Mouse (Mus musculus) frontal cortex, postnatal 10 days (tissue): ENCODE results near the gene Mog.

Experiments used
- DNase-seq, 2 experiments: peaks; one replicate each; pipeline ENCODE4 v3.0.0; 2022; ENCODE audit warnings: low spot score in 2 of 2, mixed read lengths in 1 of 2

Mog gene

DNA sequence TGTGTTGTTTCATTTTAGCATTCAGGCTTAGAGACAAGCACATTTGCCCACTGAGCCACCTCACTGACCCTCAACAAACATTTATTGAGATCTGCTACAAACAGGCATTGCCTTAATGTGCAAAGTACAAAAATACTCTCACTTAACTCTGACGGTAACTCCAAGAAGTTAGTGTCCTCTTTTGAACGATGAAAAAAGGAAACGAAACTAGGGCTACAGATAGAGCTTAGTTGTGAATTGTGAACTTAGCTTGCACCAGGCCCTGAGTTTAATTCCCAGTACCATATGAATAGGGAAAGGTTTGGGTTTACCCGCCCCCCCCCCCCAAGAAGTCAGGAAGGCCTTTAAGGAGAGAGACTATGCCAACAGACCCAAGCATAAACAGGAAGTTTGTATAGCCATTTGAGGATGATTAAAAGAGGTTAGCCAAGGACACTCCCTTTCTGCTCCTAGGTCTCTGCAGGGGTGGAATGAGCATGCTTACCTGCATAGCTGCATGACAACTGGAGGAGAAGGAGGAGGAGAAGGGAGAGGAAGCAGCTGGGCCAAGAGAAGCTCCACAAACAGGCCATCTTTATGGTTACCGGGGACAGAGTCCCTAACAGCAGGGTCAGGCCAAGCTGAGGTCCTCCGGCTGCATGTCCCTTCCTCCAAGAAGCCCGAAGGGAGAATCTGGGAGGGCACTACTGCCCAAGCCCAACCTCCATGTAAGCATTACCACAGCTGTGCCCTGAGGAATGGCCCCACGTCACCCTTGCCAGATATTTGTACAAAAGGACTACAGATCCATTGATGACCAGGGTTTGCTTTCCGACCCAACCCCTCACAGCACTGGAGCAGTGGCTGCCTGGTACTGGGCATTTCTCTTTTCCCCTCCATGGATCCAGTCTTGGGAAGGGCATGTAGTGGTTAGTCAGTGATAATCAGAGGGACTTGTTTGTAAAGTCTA is at the start of gene Mog:
Mog (minus strand) TSS at position 771 of the 949 bp plus-strand sequence.
- DNase-seq, result no peak

DNA sequence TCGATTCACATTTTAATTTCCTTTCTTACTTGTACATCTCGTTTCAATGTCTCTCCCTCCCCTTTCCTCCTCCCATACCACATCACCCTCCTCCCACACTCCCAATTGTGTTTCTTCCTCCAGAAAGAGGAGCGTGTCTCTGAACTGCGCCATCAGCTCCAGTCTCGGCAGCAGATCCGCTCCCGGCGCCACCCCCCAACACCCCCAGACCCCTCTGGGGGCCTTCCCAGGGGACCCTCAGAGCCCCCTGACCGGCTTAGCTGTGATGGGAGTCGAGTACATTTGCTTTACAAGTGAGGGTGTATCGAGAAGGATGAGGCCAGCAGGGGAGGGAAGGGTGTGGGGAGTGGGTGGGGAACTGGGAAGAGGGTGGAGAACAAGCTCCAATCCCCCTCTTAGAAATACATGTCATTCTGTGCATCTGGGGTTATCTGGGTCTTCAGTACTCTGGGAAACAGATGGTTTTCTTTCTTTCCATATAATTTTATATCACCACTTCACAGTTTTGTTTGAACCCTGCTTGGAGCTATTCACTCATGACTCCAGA is 49.6 kb upstream of the Mog start:
- peak; percentile 14 to 25 for DNase-seq

- peak in 1 of 2 experiments; percentile 7 for DNase-seq
Observed at GRCm38 (mm10) chr17:37072080-37072729, 49.0 kb upstream of the Mog start.

- DNase-seq, result peak; percentile 4 to 5
Observed at GRCm38 (mm10) chr17:37070121-37070520, 46.9 kb upstream of the Mog start.

DNA sequence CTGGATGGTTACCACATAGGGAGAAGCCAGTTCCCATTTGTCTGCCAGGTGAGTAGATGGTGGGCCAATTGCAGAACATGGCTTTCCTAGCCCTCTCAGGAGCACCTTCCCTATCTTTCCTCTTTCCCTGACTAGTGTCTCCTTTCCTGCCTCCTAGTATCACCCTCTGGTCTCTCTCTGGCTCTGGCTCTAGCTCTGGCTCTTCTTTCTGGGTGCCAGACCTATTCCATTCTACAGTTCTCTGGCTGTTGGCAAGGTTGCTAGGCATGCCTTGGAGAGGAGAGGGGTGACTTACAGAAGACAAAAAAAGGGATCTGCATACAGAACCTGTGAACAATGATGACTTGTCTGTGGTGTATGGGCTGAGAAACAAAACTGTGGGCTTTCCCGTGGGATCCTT is 44.7 kb upstream of the Mog start:
- no peak for DNase-seq

DNA sequence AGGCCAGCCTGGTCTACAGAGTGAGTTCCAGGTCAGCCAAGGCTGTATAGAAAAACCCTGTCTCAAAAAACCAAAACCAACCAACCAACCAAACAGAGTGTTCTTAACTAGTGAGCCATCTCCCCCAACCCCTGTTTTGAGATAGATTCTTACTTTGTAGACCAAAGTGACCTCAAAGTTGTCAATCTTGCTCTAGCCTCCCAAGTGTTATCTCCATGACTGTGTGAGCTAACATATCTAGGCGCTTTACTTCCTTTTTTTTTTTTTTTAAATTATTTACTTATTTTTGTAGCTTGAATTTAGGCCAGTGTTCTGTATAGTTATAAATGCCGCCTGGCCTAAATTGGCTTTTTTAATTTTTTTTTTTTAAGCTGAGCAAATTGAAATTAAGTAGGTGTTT is 42.8 kb upstream of the Mog start:
- no peak for DNase-seq

- DNase-seq, result no peak
Observed at GRCm38 (mm10) chr17:37063686-37064495, 40.7 kb upstream of the Mog start.

GRCm38 (mm10) chr17:37063063-37063462 is 39.9 kb upstream of the Mog start:
- DNase-seq, result no peak

DNA sequence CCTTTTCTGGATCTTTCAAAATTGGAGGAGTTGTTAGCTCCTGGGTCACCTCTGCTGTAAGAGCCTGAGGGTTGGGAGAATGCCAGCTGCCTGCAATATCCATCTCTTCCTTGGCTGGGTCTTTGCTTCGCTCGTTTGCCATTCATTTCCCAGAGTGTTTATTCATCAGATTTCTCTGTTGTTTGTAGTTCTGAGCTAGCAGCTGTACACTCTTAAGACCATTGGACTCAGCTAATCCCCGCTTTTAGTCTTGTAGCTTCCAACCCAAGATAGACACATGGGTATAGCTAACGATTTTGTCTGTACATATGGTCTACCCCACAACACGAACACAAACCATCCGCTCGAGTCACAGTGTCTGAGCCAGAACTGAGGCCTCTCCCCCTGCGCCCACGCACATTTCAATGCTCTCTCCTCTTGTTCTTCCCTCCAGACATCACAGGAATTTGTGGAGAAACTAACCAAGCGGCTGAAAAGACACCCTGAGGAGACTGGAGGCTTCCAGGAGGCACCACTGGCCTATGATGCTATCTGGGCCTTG is 39.0 kb upstream of the Mog start:
- DNase-seq, result no peak

DNA sequence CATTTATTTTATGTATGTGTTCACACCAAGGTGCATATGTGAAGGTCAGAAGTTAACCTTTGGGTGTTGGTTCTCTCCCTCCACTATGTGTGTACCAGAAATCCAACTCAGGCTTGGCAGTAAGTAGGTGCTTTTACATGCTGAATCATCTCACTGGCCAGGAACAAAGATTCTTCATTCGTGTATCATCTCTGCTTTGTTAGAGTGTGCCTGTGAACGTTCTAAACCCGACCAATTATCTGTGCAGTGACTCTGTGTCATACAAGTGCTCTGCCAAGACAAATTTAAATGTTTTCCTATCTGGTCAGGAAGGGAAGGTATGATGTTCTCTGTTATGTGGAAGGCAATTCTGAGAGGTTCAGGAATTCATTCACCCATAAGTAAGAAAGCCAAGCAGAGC is 38.2 kb upstream of the Mog start:
- no peak for DNase-seq

- no peak for DNase-seq
Observed at GRCm38 (mm10) chr17:37056957-37057356, 33.8 kb upstream of the Mog start.

DNA sequence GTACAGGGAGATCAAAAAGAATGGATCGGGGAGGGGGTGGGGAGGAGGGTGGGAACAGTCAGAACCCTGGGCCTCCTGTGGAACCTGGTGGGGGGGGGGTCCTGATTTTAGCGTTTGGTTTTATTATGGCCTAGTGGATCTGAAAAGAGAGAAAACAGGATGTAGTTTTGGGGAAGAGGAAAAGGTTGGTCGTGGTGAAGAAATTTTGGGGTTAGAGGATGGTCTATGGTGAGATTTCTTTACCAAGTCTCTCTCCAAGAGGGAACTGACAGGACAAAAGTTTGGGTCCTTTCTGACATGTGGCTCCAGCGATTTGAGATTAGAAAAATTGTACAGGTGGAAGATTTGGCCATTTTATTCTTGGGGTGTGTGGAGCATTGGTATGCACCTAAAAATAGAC is 28.5 kb upstream of the Mog start:
- DNase-seq, result no peak

- peak; percentile 46 to 50 for DNase-seq
Observed at GRCm38 (mm10) chr17:37050876-37051275, 27.7 kb upstream of the Mog start.

GRCm38 (mm10) chr17:37050399-37050798 is 27.2 kb upstream of the Mog start:
- peak; percentile 83 to 92 for DNase-seq

- DNase-seq, result peak; percentile 68 to 83
Observed at GRCm38 (mm10) chr17:37049570-37050310, 26.5 kb upstream of the Mog start.

- DNase-seq, result no peak
Observed at GRCm38 (mm10) chr17:37048383-37048782, 25.2 kb upstream of the Mog start.

- DNase-seq, result no peak
Observed at GRCm38 (mm10) chr17:37047981-37048380, 24.8 kb upstream of the Mog start.

- DNase-seq, result no peak
Observed at GRCm38 (mm10) chr17:37047332-37047976, 24.3 kb upstream of the Mog start.

DNA sequence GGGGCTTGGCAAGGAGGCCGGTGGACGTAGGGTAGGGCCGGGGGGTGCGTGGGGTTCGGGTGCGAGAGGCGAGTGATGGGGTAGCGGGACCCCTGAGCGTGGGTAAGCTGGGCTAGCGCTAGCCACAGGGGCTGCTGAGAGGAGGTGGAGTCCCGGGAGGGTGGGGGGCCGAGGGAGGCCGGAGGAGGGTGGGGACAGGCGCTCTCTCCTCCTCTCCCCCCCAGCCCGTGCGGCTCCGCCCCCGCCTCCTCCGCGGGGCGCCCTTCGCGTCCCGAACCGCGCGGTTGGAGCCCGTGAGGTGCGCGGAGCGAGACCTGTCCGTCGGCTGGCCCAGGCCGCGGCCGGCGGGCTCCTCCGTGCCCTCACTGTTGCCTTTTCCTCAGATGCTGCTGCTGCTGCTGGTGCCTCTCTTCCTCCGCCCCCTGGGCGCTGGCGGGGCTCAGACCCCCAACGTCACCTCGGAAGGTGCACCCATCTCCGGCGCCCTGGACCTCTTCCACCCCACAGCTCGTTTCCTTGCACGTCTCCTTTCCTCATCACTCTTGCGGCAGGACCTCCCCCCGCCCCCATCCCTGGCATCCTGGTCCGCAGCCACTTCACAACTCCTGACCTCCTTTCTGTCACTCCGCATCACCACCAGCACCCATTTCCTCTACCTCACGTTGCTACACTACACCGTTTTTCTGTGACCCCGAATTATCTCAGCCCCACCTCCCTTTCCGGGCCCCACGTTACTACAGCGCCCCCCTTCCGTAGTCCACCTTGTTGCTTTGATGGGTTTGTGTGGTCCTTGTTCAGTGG is 23.3 kb upstream of the Mog start:
- DNase-seq, result peak; percentile 63 to 70
